Mouse (Mus musculus): ENCODE results near the gene Marveld1.

The Marveld1 gene

DNA sequence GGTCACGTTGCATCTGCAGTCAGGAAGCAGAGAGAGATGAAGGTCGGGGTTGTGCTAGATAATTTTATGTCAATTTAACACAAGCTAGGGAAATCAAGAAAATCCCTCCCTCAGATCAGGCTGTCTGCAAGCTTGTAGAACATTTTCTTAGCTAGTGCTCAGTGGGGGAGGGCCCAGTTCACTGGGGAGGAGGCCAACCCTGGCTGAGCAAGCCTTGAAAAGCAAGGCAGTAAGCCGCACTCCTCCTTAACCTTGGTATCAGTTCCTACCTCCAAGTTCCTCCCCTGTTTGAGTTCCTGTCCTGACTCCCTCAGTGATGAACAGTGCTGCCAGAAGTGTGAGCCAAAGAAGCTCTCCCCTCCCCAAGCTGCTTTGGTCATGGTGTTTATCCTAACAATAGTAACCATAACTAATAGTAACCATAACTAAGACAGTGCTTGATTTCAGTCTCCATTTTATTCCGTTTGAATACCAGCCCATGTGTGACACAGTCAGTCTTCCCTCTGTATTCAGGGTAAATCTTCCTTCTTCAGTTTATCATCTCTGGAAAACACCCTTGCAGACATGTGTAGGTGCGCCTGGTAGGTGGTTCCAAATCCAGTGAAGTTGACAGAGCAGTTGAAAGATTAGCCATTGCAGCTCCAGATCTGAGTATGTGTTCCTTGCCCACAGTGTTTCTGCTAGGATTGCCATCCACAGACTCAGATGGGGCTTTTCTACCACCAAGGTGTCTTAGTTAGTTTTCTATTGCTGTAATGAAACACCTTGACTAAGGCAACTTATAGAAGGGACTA is 7.3 kb upstream of the Marveld1 start:
- DNase-seq (ENCODE audit: low read depth) = no peak

DNA sequence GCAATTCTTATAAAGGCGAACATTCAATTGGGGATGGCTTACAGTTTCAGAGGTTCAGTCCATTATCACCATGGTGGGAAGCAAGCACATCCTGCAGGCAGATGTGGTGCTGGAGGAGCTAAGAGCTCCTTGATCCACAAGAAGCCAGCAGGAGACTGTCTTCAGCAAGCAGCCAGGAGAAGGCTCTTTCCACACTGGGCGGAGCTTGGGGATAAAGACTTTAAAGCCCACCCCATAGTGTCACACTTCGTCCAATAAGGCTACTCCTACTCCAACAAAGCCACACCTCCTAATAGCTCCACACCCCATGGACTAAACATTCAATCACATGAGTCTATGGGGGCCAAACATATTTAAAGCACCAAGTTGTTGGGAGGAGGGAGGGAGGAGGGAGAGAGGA is 5.2 kb upstream of the Marveld1 start:
- DNase-seq (ENCODE audit: low read depth) = no peak

DNA sequence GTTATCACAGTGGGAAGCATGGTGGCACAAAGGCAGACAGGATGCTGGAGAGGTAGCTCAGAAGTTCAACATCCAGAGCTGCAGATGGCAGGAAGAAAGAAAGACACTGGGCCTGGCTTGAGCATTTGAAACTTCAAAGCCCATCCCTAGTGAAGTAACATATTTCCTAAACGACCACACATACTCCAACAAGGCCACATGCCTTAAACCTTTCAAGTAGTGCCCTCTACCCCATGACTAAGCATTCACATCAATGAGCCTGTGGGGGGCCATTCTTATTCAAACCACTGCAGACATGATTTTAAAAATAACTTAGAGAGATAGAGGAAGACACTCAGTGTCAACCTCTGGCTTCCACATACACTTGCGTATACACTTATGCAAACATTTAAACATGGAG is 4.4 kb upstream of the Marveld1 start:
- DNase-seq (ENCODE audit: low read depth) = no peak

DNA sequence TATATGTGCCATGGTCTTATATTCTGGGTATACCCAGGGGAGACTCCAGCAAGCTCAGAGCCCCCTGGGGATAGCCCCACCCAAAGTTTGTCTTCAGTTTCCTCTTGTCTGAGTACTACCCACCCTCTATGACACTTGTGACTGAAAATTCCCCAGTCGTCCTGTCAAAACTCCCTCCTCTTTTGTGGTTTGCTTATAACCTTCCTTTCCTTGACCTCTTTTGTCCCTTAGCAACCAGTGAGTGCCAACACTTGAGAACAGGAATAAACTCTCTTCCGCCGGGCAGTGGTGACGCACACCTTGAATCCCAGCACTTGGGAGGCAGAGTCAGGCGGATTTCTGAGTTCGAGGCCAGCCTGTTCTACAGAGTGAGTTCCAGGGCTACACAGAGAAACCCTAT is 3.1 kb upstream of the Marveld1 start:
- no peak for DNase-seq (ENCODE audit: low read depth)

DNA sequence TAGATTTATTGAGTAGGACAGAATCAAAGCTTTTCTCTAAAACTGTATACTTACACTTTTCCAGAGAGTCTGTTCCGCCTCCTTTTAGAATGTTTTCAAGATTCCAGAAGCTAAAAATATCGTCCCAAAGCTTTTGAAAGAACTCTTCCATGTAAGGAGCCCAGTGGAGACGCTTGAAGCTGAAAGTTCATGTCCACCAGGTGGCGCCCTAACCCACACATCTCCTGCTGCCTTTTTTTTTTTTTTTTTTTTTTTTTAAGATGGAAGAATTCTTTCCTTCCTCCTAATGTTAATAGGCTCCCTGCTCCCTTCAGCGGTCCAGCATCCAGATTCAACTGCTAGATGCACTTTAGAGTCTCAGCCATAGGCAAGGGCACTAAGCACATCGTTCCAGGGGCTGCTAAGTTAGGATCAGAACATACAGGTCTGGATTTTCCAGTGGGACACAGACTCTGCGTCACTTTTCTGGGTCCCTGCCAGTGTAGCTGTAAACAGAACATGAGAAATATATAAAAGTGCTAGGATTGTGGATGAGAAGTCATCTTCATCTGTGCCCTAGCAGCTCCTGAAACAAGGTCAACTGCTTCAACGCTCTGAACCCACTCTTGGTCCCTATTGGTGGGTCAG is 2.5 kb upstream of the Marveld1 start:
- DNase-seq (ENCODE audit: low read depth) = peak; percentile 91

DNA sequence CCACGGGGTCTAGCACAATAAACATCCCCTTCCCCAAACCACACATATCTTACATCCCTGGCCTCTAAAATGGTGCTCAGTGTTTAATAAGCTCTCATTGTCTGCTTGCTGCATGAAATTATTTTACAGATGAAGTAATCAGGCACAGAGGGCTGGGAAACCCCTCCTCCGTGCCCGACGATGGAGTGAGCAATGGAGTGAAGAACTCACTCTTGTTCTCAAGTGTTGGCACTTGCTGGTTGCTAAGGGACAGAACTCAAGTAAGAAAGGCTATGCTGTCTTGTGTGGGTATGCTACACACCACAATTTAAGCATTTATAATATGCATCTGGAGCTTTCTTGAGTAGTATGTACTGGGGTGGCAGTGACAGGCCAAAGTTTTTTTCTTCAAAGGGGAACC is 2.0 kb upstream of the Marveld1 start:
- DNase-seq (ENCODE audit: low read depth) = no peak

DNA sequence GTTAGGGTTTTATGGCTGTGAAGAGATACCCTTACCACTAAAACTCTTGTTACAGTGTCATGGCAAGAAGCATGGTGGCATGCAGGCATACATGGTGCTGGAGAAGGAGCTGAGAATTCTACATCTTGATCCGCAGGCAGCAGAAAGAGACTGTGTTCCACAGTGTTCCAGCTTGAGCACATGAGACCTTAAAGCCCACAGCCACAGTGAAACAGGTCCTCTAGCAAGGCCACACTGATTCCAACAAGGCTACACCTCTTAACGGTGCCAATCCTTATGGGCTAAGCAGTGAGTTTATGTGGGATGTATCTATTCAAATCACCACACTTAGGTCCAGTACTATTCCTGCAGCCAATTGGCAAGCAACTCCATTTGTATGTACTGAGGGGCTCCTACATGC is 1.5 kb upstream of the Marveld1 start:
- no peak for DNase-seq (ENCODE audit: low read depth)

DNA sequence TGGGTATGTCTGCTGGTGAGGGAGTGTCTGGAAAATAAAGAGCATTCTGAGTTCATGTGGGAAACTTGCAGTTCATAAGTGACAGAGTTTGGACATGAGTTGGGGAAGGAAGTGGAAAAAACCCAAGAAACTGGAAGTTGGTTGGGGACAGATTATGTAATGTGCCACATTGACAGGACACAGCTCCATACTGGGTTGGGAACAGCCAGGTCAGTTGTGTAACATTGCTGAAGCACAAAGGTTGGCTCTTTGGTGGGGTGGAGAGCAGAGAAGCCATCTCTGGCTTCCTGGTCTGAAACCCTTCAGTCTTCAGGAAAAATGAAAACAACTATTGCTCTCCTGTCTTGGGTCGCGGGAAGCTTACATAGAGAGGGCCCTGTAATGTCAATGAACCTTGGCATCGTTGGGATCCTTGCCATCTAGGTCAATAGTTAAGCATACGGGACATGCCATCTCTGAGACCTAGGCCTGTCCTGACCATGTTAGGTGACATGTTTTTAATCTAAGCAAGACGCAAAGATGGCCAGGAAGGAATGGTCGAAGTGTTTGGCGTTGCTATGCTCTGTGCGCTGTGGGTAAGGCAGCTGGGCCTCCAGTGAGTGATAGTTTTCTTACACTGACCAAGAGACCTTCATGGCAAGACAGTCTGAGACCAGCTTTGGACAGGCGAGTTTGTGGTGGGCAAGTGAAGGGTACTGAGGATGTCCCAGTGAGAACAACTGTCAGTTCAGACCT is 757 bp upstream of the Marveld1 start:
- DNase-seq (ENCODE audit: low read depth) = no peak

DNA sequence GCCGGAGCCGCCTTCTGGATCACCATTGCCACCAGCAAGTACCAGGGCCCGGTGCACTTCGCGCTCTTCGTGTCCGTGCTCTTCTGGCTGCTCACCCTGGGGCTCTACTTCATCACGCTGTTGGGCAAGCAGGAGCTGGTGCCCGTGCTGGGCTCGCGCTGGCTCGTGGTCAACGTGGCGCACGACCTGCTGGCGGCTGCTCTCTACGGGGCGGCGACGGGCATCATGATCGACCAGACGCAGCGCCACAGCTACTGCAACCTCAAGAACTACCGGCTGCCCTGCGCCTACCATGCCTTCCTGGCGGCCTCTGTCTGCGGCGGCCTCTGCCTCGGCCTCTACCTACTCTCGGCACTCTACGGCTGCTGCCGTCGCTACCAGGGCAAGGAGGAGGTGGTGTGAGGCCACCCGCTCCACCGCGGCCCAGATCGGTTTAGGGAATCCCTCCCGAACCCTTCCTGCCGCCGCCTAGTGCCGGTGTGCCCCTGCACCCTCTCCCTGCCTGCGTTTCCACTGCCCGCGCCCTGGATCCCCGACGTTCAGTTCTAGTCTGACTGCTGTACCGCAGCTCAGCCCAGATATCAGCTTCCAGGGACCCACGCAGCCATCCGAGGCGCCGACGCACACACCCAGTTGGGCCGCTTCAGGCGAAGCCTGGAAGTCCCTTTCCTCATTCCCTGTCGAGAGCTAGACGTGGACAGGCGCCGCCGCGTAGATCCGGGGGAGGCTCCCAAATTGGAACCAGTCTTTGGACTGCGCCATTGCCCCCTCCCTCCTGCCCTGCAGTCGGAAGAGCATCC is 769 bp downstream of the Marveld1 start:
- DNase-seq (ENCODE audit: low read depth) = peak; percentile 55

DNA sequence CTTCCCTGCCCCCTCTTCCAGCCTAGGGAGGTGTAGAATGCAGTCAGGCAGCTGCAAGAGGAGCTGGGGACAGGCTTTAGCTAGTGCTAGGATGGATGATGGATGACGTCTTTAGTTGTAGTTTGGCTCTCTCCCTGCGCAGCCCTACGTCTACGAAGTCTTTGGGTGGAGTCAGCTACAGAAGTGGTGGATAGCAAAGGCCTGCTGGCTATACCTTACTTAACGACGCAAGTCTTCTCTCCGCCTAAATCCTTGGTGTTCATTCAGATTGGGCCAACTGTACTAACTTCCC is 1.3 kb downstream of the Marveld1 start:
- no peak for DNase-seq (ENCODE audit: low read depth)

DNA sequence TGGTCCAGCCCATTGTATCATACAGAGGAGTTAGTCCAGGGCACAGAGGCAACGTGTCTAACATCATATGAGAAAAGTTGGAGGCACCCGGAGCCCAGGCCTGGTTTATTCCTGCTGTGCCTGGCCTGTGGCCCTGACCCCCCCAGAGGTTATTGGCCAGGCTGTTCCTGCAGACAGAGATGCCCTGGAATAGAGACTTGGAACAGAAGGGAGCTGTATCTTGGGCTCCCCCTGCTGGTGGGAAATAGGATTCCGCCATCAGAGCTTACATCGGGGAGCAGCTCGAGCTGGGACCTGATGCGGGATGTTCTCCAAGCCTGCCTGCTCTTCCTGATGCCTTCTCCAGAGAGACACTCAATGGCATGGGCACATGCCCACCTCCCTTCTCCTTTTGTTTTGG is 4.8 kb downstream of the Marveld1 start:
- DNase-seq (ENCODE audit: low read depth) = peak; percentile 87

DNA sequence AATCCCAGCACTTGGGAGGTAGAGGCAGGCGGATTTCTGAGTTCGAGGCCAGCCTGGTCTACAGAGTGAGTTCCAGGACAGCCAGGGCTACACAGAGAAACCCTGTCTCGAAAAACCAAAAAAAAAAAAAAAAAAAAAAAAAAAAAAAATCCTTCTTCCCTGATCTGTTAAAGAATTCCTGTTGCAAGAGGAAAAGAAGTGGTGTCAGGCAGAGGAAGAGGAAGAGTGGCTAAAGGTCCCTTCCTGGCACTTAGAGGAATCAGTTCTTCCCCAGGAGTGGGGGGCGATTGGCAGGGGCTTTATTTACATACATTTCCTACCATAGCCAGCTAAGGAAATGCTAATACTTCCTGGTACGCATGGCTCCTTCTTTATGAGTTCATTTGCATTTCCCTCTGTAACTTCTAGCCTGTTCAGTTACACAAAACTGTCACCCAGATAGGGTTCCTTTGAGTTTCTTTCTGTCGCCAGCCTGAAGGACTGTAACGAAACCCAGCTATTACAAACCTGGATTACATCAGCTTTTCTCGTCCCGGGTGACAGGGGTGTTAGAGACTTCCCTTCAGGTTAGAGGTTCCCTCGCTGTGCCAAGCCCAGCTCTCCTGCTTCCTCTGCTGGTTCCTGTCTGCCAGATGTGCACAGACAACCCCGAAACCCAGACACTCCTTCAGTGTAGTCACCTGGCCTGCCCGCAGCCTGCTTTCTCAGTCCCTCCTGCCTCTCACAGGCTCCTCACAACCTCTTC is 10.5 kb downstream of the Marveld1 start:
- DNase-seq (ENCODE audit: low read depth) = no peak

DNA sequence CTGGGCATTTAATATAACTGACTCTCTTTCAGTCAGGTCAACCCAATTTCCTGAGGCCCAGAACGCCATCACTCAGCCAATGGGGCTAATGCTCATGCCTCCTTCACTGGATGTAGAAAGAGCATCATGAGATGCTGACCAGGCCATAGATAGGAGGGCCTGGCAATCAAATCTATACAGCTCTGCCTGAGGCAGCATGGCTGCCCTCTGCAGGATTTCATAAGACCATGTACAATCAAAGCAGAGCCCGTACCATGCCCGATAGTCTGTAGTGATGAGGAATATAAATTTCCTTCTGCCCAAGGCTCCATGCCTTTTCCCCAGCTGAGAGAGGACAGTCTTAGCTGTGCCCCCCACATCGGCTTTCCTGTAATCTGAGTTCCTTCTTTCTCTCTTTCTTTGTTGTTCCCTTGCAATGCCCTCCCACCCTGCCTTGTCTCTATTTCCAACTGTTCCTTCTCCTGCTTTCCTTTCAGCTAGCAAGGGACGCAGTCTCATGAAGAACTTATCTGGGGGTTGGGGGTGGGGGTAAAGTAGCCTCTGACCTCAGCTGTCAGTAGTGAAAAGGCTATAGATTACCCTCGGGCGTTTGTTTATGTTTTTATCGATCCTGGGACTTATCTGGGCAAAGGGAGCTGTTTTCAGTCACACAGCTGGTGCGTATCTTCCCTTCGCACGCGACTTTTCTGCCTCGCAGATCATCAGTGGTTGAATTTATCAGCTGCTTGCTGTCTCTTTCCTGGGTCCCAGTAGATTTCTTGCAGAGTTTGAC is 11.2 kb downstream of the Marveld1 start:
- DNase-seq (ENCODE audit: low read depth) = no peak

DNA sequence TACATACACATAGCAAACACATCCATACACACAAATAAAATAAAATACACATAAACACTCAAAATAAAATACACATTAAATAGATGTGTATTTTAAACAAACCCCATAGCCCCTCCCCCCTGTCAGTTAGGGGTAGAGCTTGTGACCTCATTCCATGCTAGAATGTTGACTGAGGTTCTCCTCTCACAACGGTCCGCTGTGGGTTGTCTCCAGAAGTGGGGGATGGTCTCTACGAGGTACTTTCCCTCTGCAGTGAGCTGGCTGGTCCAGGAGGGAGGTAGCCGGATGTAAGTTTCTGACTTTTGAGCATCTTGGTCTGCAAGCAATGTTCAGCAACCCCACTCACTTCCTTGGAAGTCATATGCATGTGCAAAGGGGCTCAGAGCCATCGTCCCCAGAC is 16.6 kb downstream of the Marveld1 start, which contains the start of gene Zfyve27:
Zfyve27 (plus strand) TSS at position 188 of the 400 bp plus-strand sequence.
- DNase-seq (ENCODE audit: low read depth) = no peak

DNA sequence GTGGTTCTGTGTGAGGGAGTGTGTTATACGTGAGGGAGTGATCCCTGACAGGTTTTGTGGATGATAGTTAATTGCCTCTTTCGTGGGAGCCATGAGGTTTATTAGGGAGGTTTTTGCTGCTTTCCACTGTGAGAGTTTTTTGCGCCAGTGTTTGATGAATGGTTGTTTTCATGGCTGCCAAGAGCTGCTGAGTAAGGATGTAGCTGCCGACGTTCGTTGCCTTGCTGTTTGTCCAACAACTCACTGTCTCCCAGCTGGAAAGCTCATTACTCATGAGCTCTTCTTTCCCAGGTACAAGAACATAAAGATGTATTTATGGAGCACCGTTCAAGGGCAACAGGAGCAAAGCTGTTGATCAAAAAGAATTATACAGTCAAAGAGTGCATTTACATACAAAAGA is 17.0 kb downstream of the Marveld1 start:
- DNase-seq (ENCODE audit: low read depth) = no peak

DNA sequence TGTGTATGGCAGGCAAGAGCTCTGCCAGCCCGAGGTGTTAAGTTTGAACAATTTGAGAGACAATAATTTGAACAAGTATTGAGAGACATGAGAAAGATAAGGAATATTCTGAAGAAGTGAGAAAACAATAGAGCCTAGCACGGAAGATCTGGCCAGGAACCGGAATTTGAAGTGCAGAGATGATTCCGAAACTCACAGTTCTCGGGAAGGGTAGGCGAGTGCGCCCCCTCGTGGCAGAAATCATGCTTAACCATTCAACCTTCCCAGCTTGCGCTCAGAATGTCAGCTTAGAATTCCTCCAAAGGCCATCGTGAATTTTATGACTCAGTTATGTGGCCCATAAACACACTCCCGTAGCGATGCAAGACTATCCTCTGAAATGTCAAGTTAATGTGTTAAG is 18.9 kb downstream of the Marveld1 start:
- peak; percentile 92 for DNase-seq (ENCODE audit: low read depth)

DNA sequence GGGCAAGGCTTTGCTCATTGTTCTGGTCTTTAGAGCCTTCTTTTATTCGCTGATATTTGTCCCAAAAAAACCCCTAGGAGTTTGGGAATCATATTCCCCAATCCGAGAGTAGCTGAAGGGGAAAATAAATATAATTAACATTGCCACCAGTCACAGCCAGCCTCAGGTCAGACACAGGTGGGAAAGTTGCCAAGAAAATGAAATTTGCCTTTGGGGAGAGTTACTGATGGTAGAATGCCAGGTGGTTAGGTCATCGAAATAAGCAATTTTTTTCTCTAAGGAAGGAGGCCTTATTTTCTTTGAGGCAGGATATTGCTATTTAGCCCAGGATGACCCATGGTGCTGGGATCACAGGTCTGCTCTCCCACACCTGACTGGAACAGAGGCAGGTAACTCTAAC is 19.6 kb downstream of the Marveld1 start:
- DNase-seq (ENCODE audit: low read depth) = no peak

DNA sequence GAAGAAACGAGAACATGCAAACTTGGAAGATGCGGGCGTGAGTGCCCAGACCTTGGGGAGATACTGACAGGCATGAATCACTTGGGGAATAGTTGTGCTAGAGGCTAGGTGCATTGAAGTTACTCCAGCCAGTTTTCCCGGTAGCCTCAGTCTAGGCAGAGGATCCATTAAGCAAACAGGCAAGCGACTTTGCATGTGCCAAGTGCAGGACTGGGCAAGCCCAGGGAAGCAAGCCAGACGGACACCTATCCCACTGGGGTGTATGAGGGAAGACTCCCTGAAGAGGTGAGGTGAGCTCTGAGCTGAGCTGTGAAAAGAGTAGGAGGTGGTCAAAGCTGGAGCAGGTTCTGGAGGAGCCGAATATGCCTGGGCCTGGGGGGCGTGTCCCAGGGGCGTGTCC is 20.3 kb downstream of the Marveld1 start:
- DNase-seq (ENCODE audit: low read depth) = no peak

DNA sequence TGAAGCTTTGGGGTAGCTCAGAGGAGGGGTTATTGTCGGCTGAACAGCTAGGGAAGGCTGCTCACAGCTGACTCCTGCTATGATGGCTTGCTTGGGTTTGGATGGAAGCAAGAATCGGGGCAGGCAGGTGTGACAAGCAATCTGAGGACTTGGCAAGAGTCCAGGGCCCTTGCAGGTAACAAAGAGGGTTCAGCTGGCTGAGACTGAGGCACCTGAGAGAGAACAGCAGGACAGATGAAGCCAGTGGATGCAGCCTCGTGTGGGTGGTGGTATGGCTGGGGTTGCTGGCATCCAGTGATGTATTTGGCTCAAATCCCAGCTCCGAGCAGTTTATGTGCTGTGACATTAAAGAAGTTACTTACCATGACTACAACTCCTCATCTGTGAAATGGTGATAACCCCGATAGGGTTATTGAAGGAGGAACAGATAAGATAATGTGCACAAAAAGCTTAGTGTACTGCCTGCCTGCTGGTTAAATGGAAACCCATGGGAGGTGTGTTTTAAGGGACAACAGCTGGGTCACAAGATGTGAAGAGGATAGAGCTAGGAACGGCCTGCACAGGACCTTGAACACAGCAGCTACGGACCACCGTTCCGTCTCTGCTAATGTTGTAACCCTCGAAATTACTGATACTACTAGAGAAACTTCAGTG is 22.2 kb downstream of the Marveld1 start:
- no peak for DNase-seq (ENCODE audit: low read depth)

Measured in induced T-regulatory cell, adult 2 months (primary cell).